Mouse (Mus musculus) megakaryocyte, embryonic 14.5 days (primary cell): Measurements from ENCODE around the gene Cdkl1. TPM values are rescaled to one million over a fixed set of nuclear protein-coding genes. Genes with fewer than 3 reads are reported as not detected.
A peak's percentile ranks its signal among the peaks of the same experiment; 100 is the strongest.

Experiments used
- H3K27me3 ChIP-seq: replicated peaks from 2 replicates; pipeline ENCODE3; 2012; ENCODE audit warnings: inconsistent platforms
- H3K36me3 ChIP-seq: replicated peaks from 2 replicates; pipeline ENCODE3; 2012; ENCODE audit warnings: low read length, inconsistent platforms, mixed read lengths
- H3K4me1 ChIP-seq: 2 replicates; pipeline ENCODE4 v1.6.1; 2012; ENCODE audit warnings: inconsistent platforms
- H3K4me3 ChIP-seq: replicated peaks from 2 replicates; pipeline ENCODE3; 2012; ENCODE audit warnings: moderate library complexity, mild to moderate bottlenecking, inconsistent platforms
- H3K9me3 ChIP-seq: 2 replicates; pipeline ENCODE4 v1.6.1; 2012; ENCODE audit warnings: inconsistent platforms
- FLI1 ChIP-seq: IDR thresholded peaks from 2 replicates; pipeline ENCODE4 v1.6.1; 2012; ENCODE audit warnings: low read length, inconsistent platforms, mixed read lengths
- GATA1 ChIP-seq: IDR thresholded peaks from 3 replicates; pipeline ENCODE4 v1.6.1; 2012; ENCODE audit warnings: mixed read lengths, low read length, inconsistent platforms, borderline replicate concordance
- polyA plus RNA-seq: library from polyadenylated mRNA; stranded (reverse); fragments of >175 nt; gene quantifications from 2 replicates; pipeline ENCODE4 v1.2.3, GENCODE M21; 2012; ENCODE audit warnings: low replicate concordance; ENCODE audit not compliant: insufficient read depth

The Cdkl1 gene
- polyA plus RNA-seq, 1 experiment = not detected

- H3K27me3 ChIP-seq = peaks cover 59% of the 10 kb centered on the region
- H3K36me3 ChIP-seq = no peaks in the 10 kb centered on the region
- H3K9me3 ChIP-seq = peaks cover 1% of the 10 kb centered on the region
- no peak overlapping the region for H3K4me3 ChIP-seq
- peaks cover 8% of the 10 kb centered on the region for H3K4me1 ChIP-seq
- TF ChIP-seq GATA1 (no peak), FLI1 (no peak)
Measured at GRCm38 (mm10) chr12:69785471-69785870, 5.6 kb downstream of the Cdkl1 start.

- Histone ChIP-seq H3K9me3 (peaks cover 6% of the 10 kb centered on the region), H3K4me3 (no peak overlapping the region), H3K36me3 (peaks cover 2% of the 10 kb centered on the region), H3K4me1 (peaks cover 3% of the 10 kb centered on the region), H3K27me3 (peaks cover 39% of the 10 kb centered on the region)
- TF ChIP-seq GATA1 (no peak), FLI1 (no peak)
Measured at GRCm38 (mm10) chr12:69783247-69784025, 7.6 kb downstream of the Cdkl1 start.

GRCm38 (mm10) chr12:69781935-69782650, 9.0 kb downstream of the Cdkl1 start:
- peaks cover 6% of the 10 kb centered on the region for H3K9me3 ChIP-seq
- TF ChIP-seq GATA1 = no peak
- no peak for TF ChIP-seq FLI1
- H3K4me3 ChIP-seq = no peak overlapping the region
- peaks cover 27% of the 10 kb centered on the region for H3K27me3 ChIP-seq
- peaks cover 6% of the 10 kb centered on the region for H3K4me1 ChIP-seq
- peaks cover 2% of the 10 kb centered on the region for H3K36me3 ChIP-seq

DNA sequence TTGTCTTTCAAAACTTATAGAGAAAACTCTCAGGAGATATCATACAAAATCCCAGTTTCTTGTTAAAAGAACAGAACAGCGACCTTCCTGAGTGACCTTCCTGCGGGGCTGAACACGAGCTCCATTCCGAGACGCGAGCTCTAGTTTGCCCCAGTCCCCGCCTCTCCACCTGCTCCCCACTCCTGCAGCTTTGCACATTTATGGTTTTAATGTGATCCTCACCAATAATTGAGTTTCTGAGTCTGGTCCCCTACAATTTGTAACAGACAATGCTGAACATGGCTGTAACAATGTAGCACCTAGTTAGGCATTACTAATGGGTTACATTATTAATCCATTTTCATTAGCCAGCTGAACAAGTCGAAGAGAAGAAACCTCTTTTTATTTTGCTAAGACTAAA, 9.6 kb downstream of the Cdkl1 start:
- peaks cover 2% of the 10 kb centered on the region for H3K36me3 ChIP-seq
- no peak overlapping the region for H3K4me3 ChIP-seq
- peaks cover 21% of the 10 kb centered on the region for H3K27me3 ChIP-seq
- H3K9me3 ChIP-seq = peaks cover 6% of the 10 kb centered on the region
- H3K4me1 ChIP-seq = peaks cover 12% of the 10 kb centered on the region
- TF ChIP-seq GATA1 (no peak), FLI1 (no peak)

- H3K4me1 ChIP-seq = peaks cover 20% of the 10 kb centered on the region
Measured at GRCm38 (mm10) chr12:69777957-69778356, 13.1 kb downstream of the Cdkl1 start.

GRCm38 (mm10) chr12:69777341-69777730, 13.7 kb downstream of the Cdkl1 start:
- peaks cover 27% of the 10 kb centered on the region for H3K4me1 ChIP-seq
- peaks cover 2% of the 10 kb centered on the region for H3K36me3 ChIP-seq
- no peak for TF ChIP-seq FLI1
- no peak for TF ChIP-seq GATA1
- H3K27me3 ChIP-seq = peaks cover 9% of the 10 kb centered on the region
- no peak overlapping the region for H3K4me3 ChIP-seq
- H3K9me3 ChIP-seq = peaks cover 6% of the 10 kb centered on the region

More at GRCm38 (mm10) chr12:69777957-69778356, 13.1 kb downstream of the Cdkl1 start:
- Histone ChIP-seq H3K36me3 (peaks cover 2% of the 10 kb centered on the region), H3K4me3 (no peak overlapping the region), H3K27me3 (peaks cover 11% of the 10 kb centered on the region), H3K9me3 (peaks cover 6% of the 10 kb centered on the region)
- TF ChIP-seq GATA1 (no peak), FLI1 (no peak)

DNA sequence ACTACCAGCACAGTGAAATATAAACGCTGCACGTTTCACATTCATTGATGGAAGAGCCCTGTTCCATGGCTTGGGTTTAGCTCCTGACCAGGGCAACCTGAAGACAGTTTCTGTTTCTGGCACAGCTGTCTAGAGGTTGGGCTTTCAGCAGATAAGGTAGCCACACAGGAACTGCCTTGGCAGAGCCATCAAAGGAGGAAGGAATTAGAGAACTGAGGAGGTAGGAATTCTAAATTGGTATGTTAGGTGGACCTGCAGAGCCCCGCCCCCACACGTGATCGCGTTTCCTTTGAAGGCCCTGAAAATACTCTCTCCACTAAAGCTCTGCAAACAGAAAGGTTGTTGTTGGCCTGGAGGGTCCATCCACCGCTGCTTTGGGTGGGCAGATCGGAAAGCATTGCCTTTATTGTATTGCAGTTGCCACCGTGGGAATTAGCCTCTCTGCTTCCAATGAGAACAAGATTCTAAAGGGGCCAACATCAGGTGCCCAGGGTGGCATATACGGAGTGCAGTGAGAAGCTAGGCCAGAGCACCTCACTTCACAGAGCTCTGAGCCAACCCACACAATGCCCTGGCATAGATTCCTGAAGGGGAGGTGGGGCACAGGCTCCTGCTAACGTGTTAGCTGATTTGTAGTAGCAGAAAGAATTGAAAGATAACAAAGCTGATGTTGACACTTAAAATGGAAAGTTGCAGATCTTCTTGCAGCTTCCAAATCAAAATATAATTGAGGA, 14.3 kb downstream of the Cdkl1 start:
- peak overlapping the region; percentile 14 for H3K4me3 ChIP-seq
- H3K4me1 ChIP-seq = peaks cover 32% of the 10 kb centered on the region
- peaks cover 6% of the 10 kb centered on the region for H3K9me3 ChIP-seq
- peaks cover 2% of the 10 kb centered on the region for H3K36me3 ChIP-seq
- no peak for TF ChIP-seq FLI1
- TF ChIP-seq GATA1 = no peak
- H3K27me3 ChIP-seq = peaks cover 3% of the 10 kb centered on the region

DNA sequence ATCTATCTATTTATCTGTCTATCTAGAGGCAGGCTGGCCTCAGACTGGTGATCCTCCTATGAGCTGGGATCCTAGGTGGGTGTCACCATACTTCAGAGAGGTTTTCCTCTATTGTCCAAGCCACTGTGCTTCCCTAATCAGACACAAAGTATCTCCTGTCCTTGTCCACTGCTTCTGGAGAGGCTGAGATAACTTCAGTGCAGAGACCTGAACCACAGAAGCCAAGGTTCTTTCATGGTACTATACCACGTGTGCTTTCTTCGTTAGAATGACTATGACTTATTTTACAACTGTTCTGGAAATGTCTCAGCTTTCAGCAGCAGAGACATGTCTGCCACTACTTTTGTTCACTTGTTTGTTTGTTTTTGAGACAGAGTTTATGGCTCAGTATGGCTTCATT, 22.2 kb downstream of the Cdkl1 start:
- peaks cover 62% of the 10 kb centered on the region for H3K4me1 ChIP-seq
- no peak for TF ChIP-seq GATA1
- H3K9me3 ChIP-seq = peaks cover 7% of the 10 kb centered on the region
- no peaks in the 10 kb centered on the region for H3K36me3 ChIP-seq
- H3K4me3 ChIP-seq = no peak overlapping the region
- peaks cover 2% of the 10 kb centered on the region for H3K27me3 ChIP-seq

GRCm38 (mm10) chr12:69767476-69768258, 23.4 kb downstream of the Cdkl1 start:
- Histone ChIP-seq H3K4me1 (peaks cover 57% of the 10 kb centered on the region), H3K27me3 (peaks cover 5% of the 10 kb centered on the region), H3K9me3 (peaks cover 7% of the 10 kb centered on the region), H3K4me3 (peak overlapping the region; percentile 73), H3K36me3 (no peaks in the 10 kb centered on the region)
- TF ChIP-seq GATA1 (no peak), FLI1 (no peak)
